Mouse (Mus musculus) neutrophil, adult 65 days (primary cell): ENCODE results near the gene Tgm7. TPM values are rescaled to one million over a fixed set of nuclear protein-coding genes. Genes with fewer than 3 reads are reported as not detected.

Source experiments
- total RNA-seq: library from RNA; stranded (reverse); gene quantifications from 2 replicates; pipeline ENCODE4 v1.2.4, GENCODE M21; 2023

Gene Tgm7
- total RNA-seq = not detected in 2 replicates

DNA sequence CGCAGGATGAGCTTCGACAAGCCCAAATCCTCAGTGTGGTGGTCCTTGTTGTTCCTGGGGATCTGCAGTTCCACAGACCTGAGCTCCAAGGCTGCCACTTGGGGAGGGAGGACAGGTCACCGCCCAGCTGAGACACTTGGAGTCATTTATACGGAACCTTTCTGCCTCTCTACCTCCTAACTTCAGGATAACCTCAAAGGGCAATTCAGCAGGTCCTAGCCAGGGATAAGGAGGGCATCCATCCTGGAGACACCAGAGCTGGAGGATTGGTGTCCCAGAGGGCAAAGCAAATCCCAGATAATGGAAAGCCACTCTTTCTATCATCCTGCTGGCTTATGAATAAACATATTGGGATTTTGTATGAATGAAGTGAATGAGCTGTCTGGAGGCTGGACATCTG lies at the start of gene Tgm7:
Tgm7 (minus strand) TSS at position 101 of the 400 bp plus-strand sequence.

DNA sequence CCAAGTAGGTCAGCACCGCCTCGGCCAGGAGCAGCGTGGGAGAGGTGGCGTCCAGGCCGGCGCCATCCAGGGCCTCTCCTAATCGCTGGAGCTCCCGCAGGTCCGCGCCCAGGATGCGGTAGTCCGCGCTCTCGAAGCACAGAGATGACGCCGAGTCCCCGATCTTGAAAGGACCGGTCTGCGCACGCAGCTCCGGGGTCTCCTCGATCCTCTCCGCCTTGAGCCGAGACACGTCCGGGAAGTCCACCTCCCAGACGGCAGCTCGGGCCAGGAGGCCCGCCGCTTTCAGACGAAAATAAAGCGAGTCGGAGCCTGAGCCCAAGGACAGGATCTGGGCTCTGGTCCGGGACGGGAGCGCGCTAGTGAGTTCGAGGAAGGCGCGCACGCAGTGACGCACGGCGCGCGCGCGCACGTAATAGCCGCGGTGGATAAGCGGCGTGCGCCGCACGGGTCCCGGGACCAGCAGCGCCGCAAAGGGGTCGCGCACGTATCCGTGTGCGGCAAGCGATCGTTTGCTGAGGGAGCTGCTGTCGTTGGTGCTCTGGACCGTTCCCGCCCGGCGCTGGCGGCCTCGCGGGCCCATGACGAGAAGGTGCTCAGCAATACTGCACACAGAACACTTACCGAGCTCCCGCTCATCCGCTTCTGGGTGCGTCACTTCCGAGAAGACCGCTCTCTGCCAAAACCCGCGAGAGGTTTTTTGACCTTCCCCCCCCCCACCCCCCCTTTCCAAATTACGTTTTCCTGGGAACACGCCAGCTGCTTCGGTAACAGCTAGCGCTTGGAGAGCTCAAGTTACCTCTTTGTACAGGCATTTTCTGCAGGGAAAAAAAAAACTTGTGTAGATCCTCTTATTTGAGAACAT lies 30.7 kb upstream of the Tgm7 start, which contains the start of the genes Adal and Lcmt2:
Adal (plus strand) TSS at position 411 of the 865 bp plus-strand sequence.
Lcmt2 (minus strand) TSS at position 636 of the 865 bp plus-strand sequence.

DNA sequence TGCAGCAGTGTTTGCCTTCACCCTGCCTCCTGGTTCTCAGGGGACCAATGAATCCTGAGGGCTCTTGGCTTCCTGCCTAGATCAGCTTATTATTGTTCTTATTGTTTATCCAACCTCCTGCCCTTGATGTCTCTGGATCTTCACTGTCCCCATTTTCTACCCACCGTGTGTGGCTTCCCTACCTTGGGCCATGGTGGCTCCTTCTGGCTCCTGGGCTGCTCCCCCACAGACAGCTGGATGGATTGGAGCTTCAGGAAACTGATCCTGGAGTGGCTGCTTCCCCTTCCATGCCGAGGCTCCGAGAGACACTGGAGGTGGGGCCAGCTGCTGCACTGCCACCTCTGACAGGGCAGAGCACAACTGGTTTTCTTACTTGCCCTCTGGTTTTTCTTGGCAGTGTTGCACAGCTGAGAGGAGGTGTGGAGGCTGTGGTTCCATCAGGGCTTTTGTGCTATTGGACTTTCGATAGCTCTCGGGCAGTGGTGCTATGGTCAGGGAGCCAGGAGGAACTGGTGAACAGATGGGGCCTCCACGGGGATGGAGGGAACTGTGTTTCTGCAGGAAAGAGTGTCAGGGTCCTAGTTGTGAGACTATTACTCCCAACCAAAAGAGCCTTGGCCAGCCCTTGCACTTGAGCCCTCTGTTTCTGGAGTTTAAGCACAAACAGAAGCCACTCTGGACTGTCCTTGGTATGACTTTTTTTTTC lies 24.0 kb downstream of the Tgm7 start, which contains the start of gene Tgm5:
Tgm5 (minus strand) TSS at position 362 of the 706 bp plus-strand sequence.

Other genes with a start within 250 kb of the Tgm7 start
- 26.6 and 38.8 TPM in 2 replicates for gene Ubr1, start 139.1 kb downstream of the Tgm7 start, total RNA-seq
- 8.8 and 10.1 TPM in 2 replicates for gene Tmem62, start 132.8 kb downstream of the Tgm7 start, total RNA-seq
- 70.8 and 83.1 TPM in 2 replicates for gene Ccndbp1, start 101.4 kb downstream of the Tgm7 start, total RNA-seq
- gene Epb42, start 72.7 kb downstream of the Tgm7 start, total RNA-seq = 0.28 and 1.7 TPM in 2 replicates
- not detected in 2 replicates for gene Tgm5, start 24.0 kb downstream of the Tgm7 start, total RNA-seq
- gene Adal, start 30.6 kb upstream of the Tgm7 start, total RNA-seq = 2.3 and 2.4 TPM in 2 replicates
- 4.1 and 7.0 TPM in 2 replicates for gene Lcmt2, start 30.9 kb upstream of the Tgm7 start, total RNA-seq
- 29.3 and 37.9 TPM in 2 replicates for gene Tubgcp4, start 60.9 kb upstream of the Tgm7 start, total RNA-seq
- gene Zscan29, start 61.3 kb upstream of the Tgm7 start, total RNA-seq = 43.5 and 43.8 TPM in 2 replicates
- 31.7 and 41.2 TPM in 2 replicates for gene Trp53bp1, start 161.6 kb upstream of the Tgm7 start, total RNA-seq
- 0.06 and 0.11 TPM in 2 replicates for gene Map1a, start 179.8 kb upstream of the Tgm7 start, total RNA-seq
- gene Ppip5k1, start 245.6 kb upstream of the Tgm7 start, total RNA-seq = 12.3 and 12.7 TPM in 2 replicates
- not detected in 2 replicates for gene Ckmt1, start 247.9 kb upstream of the Tgm7 start, total RNA-seq